Mouse (Mus musculus) bone marrow macrophage, adult 2 months (primary cell): ENCODE results near the gene Creb5. TPM values are rescaled to one million over a fixed set of nuclear protein-coding genes. Genes with fewer than 3 reads are reported as not detected.

Experiments used
- H3K27ac ChIP-seq: 2 replicates; pipeline ENCODE4 v1.5.1; 2012; ENCODE audit warnings: low read depth, low read length; ENCODE audit not compliant: insufficient read depth
- H3K4me1 ChIP-seq: 2 replicates; pipeline ENCODE4 v1.6.1; 2012; ENCODE audit warnings: low read length; ENCODE audit not compliant: control insufficient read depth, insufficient read depth
- H3K4me3 ChIP-seq: 2 replicates; pipeline ENCODE4 v1.5.1; 2012; ENCODE audit warnings: mild to moderate bottlenecking, low read length, moderate library complexity; ENCODE audit not compliant: insufficient read depth
- CTCF ChIP-seq: IDR thresholded peaks from 2 replicates; pipeline ENCODE4 v1.5.1; 2012; ENCODE audit warnings: low read depth, mild to moderate bottlenecking, low read length, moderate library complexity
- POLR2A ChIP-seq: IDR thresholded peaks from 2 replicates; pipeline ENCODE4 v1.6.1; 2012; ENCODE audit warnings: mild to moderate bottlenecking, low read depth, low read length, borderline replicate concordance
- polyA plus RNA-seq: library from polyadenylated mRNA; stranded (reverse); fragments of >200 nt; gene quantifications from 2 replicates; pipeline ENCODE4 v1.2.4, GENCODE M21; 2012; ENCODE audit not compliant: missing spikeins, insufficient read depth, insufficient read length

Gene Creb5
- polyA plus RNA-seq, 1 experiment = 26.2 TPM

DNA sequence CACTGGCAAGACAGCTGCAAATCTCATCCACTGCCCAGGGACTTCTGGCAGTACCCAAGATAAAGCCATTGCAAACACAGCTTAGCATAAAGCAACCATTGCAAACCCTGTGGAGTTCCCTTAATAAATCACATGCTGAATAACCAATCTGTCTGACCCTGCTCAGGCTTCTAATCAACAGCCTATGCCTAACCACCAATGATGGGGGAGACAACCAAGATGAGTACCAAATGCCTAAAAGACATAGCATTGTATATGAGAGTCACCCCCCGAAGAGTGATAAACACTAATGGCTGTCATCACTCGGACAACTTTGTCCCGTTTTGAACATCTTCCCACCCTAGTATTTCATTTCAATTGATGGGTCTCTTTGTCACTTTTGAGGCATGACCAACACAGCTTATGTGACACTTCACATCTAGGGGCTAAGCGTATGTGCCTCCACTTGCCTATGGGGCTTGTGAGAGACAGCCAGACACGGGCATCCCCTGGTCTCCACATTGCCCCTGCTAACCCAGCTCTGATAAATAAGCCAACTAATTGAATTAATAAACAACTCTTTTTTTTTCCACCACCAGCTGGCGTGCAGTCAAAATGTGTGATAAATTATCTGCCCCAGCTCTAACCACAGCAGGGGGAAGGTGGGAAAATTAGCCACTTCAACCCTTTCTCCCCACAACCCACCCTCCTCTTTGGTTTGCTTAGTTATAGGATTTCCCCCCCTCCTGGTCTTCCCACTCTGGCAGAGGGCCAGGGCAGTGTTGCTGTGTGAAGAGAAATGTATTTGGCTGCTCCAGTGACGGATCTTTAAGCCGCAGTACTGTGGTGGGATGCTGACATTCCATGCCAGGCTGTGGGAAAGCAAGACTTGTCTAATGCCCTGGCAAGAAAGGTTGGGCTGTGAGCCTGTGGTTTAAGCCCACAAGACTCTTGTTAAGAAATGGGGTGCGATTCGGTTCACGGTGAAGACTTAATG lies 376.1 kb downstream of the Creb5 start:
- Histone ChIP-seq H3K4me3 (no peak overlapping the region), H3K4me1 (peaks cover 2% of the 10 kb centered on the region; the same call in 1 of the 2 replicates), H3K27ac (no peak overlapping the region)
- TF ChIP-seq POLR2A (no peak), CTCF (no peak)

DNA sequence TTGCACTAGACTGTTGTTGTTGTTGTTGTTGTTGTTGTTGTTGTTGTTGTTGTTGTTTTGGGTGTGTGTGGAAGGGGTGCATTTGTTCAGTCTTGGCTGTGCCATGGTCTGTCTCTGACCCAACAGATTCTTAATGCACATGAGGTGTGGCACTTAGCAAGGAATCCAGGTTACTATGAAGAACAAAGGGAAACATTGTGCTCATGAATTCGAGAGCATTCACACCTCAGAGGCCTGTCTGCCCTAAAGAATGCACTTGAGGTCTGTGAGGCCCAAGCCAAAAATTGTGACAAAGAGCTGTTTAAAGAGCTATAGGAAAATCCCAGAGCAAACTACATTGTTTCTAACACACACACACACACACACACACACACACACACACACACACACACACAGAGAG lies 377.7 kb downstream of the Creb5 start:
- Histone ChIP-seq H3K27ac (no peak overlapping the region), H3K4me1 (peaks cover 2% of the 10 kb centered on the region; the same call in 1 of the 2 replicates), H3K4me3 (no peak overlapping the region)
- TF ChIP-seq POLR2A = no peak
- no peak for TF ChIP-seq CTCF

GRCm38 (mm10) chr6:53666503-53666902 lies 379.4 kb downstream of the Creb5 start:
- TF ChIP-seq CTCF (no peak), POLR2A (no peak)
- H3K4me3 ChIP-seq = no peak overlapping the region
- no peak overlapping the region for H3K27ac ChIP-seq
- peaks cover 2% of the 10 kb centered on the region; the same call in 1 of the 2 replicates for H3K4me1 ChIP-seq

- TF ChIP-seq CTCF (no peak), POLR2A (no peak)
- Histone ChIP-seq H3K4me1 (peaks cover 11% of the 10 kb centered on the region), H3K4me3 (no peak overlapping the region), H3K27ac (no peak overlapping the region)
Observed at GRCm38 (mm10) chr6:53678307-53678706, 391.2 kb downstream of the Creb5 start.

DNA sequence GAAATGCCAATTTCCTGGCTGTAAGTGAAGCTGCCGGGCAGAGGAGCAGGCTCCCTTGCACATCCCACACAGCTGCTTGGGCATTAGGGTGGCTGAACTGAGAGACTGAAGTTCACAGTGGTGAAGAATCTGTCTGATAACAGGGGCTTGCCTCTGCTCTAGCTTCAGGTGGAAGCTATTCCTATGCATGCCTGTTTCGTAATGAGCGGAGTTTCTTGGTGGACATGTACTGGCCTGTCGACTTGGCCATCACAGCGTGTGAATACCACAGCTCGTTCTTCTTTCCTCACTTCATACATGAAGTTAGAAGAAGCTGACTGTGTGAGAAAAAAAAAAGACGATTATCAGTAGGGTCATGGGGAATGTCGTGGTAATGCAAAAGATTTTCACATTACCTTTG lies 393.0 kb downstream of the Creb5 start:
- peaks cover 6% of the 10 kb centered on the region for H3K4me1 ChIP-seq
- TF ChIP-seq POLR2A = no peak
- H3K4me3 ChIP-seq = no peak overlapping the region
- H3K27ac ChIP-seq = no peak overlapping the region

GRCm38 (mm10) chr6:53684416-53684815 lies 397.3 kb downstream of the Creb5 start:
- Histone ChIP-seq H3K4me1 (no peaks in the 10 kb centered on the region), H3K27ac (no peak overlapping the region), H3K4me3 (no peak overlapping the region)
- TF ChIP-seq POLR2A (no peak), CTCF (no peak)

GRCm38 (mm10) chr6:53685323-53685722 lies 398.3 kb downstream of the Creb5 start:
- TF ChIP-seq POLR2A = no peak
- TF ChIP-seq CTCF = no peak
- H3K4me3 ChIP-seq = no peak overlapping the region

DNA sequence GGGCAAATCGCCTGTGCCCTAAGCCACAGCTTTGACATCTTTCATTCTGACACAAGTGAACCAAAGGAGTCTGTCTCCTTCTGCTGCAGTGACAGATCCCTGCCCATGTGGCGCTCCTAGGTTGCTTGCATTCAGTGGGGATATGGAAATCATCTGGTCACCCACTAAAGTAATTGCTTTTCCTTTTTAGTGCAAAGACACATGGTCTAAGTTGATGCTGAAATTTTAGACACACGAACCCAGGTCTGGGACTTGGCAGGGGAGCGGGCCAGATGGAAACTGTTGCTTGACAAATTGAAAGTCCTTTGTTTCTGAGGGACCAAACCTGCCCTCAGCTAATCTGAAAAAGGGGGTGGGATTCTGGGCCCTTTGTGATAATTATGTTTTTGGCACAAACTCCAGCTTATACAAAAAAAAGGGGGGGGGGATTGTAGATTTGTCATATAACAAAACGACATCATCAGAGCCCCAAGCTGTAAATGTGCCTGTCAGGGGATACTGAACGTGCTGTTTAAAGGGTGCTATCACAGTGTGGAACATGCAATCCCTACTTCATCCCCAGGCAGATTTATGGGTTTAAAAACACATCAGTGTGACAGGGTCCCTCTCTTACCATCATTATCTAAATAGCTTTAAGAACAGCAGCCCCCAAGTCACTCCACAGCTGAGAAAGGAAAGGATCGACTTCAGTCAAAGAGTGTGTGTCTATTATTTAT lies 401.9 kb downstream of the Creb5 start:
- TF ChIP-seq CTCF (no peak), POLR2A (no peak)
- Histone ChIP-seq H3K4me1 (no peaks in the 10 kb centered on the region), H3K27ac (no peak overlapping the region), H3K4me3 (no peak overlapping the region)

More at GRCm38 (mm10) chr6:53685323-53685722, 398.3 kb downstream of the Creb5 start:
- H3K27ac ChIP-seq = no peak overlapping the region
- H3K4me1 ChIP-seq = no peaks in the 10 kb centered on the region

GRCm38 (mm10) chr6:53691006-53691405 lies 403.9 kb downstream of the Creb5 start:
- Histone ChIP-seq H3K27ac (no peak overlapping the region), H3K4me1 (no peaks in the 10 kb centered on the region), H3K4me3 (no peak overlapping the region)
- TF ChIP-seq CTCF = no peak
- TF ChIP-seq POLR2A = no peak

GRCm38 (mm10) chr6:53695216-53695615 lies 408.1 kb downstream of the Creb5 start:
- Histone ChIP-seq H3K4me3 (no peak overlapping the region), H3K27ac (no peak overlapping the region), H3K4me1 (no peaks in the 10 kb centered on the region)
- TF ChIP-seq CTCF (no peak), POLR2A (no peak)
